ENCODE assay signal across 12 mouse cellular contexts in the genomic region with DNA sequence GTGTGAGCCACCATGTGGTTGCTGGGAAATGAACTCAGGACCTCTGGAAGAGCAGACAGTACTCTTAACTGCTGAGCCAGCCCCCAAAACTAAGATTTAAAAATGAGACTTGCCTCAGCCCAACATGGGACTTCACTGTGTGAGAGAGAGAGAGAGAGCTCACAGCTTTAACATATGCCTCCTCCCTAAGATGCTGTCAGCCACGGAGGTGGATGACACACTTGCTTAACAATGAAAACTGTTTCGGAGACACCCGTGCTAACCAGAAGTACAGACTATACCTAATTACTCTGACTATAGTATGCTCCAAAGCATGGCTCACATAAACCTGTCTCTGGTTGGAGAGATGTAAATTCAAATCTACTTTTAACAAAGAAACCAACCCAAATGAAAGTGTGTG. TPM values are rescaled to one million over a fixed set of nuclear protein-coding genes. Genes with fewer than 3 reads are reported as not detected.
"Had no signal": no experiment of that assay in that cellular context is flagged by ENCODE, and none has a peak within 500 bp of the region (broad histone marks: within the 10 kb centered on the region; RNA-seq: fewer than 3 reads in every experiment).

No protein-coding gene starts in this region.

- DNase-seq: liver, postnatal 0 days; lung, adult 2 months; lung, postnatal 14 days; lung, postnatal 36 days; right cerebral cortex, postnatal 25 days; right cerebral cortex, postnatal 4 days; spleen, adult 18-20 months; thymus, adult 2 months; thymus, postnatal 25 days; thymus, postnatal 4 days had no signal

RNA-seq across cellular contexts. Expression of gene Axdnd1, which starts 12.5 kb away (rescaled TPM):
- total RNA-seq: midbrain, postnatal 0 days; monocyte, adult 5-6 weeks had no signal
